Mouse (Mus musculus) E14TG2a.4 (cell line): ENCODE measurements around the gene Slc10a6.

ENCODE experiments used
- CTCF ChIP-seq: conservative IDR thresholded peaks from 2 replicates; pipeline ENCODE4 v1.5.1; 2014; ENCODE audit warnings: low read length
- NANOG ChIP-seq: IDR thresholded peaks from 2 replicates; pipeline ENCODE4 v1.6.1; 2014; ENCODE audit warnings: borderline replicate concordance, low read length, mixed read lengths

- TF ChIP-seq CTCF (no peak), NANOG (no peak)
Observed at GRCm38 (mm10) chr5:103569446-103569845, 59.8 kb downstream of the Slc10a6 start.
